Mouse (Mus musculus) erythroblast, embryonic 14.5 days (primary cell): Measurements from ENCODE around the gene Slc16a11.

Experiments used
- GATA1 ChIP-seq: IDR thresholded peaks from 2 replicates; pipeline ENCODE4 v1.6.1; 2012; ENCODE audit warnings: low read length, inconsistent platforms, mixed read lengths
- TAL1 ChIP-seq: IDR thresholded peaks from 3 replicates; pipeline ENCODE4 v1.6.1; 2012; ENCODE audit warnings: low read length, inconsistent platforms, mixed read lengths

DNA sequence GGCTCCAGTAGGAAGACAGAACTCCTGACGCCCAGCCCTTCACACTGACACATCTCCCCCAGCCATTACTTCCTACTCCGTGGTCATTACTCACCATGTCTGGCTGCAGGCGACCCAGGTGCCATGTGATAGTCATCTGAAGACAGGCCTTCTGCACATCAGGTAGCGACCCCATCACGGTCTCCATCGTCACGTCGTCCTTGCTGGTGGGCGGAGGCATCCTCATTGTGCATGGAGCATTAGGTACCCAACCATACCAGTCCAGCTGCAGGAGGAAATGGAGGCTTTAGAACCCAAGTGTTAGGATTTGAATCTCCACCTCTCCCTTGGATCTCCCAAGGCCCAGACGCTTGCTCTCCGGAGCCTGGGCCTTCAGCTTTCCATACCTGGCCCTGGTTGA, 30.0 kb downstream of the Slc16a11 start:
- no peak for TF ChIP-seq GATA1
- no peak for TF ChIP-seq TAL1
